Mouse (Mus musculus): ENCODE results near the gene Aamp.
"Not testable (repeated sequence)": the region's sequence is repeated elsewhere in the genome, so short reads cannot be mapped to it uniquely, and the experiment has no call there.

Aamp gene

GRCm38 (mm10) chr1:74284543-74285160 is at the start of gene Aamp, which contains the start of gene Pnkd:
Gene Aamp, minus strand, starts transcription at chr1:74284738.
Gene Pnkd, plus strand, starts transcription at chr1:74284930.
- in situ Hi-C loops (cut with MboI, MseI) = loop anchor here (5.0 to 25.0 kb wide), 2 partner anchors 72 to 103 kb away; partner anchors contain the start of genes Ctdsp1 (in 1 of the 2) and Slc11a1 (in 1 of the 2)

GRCm38 (mm10) chr1:74332930-74333329 is 48.4 kb upstream of the Aamp start:
- in situ Hi-C loops (cut with MboI, MseI) = loop anchor here in 1 of 2 experiments (10.0 kb wide), 1 partner anchor 802 kb away; the partner anchor contains the start of gene Slc23a3

- in situ Hi-C loops (cut with MboI, MseI) = loop anchor here in 1 of 2 experiments (10.0 kb wide), 1 partner anchor 802 kb away; the partner anchor contains the start of gene Slc23a3
Observed at GRCm38 (mm10) chr1:74332241-74332763, 47.8 kb upstream of the Aamp start.

GRCm38 (mm10) chr1:74331046-74331681 is 46.6 kb upstream of the Aamp start:
- in situ Hi-C loops (cut with MboI, MseI) = loop anchor here in 1 of 2 experiments (10.0 kb wide), 1 partner anchor 804 kb away; the partner anchor contains the start of gene Slc23a3

GRCm38 (mm10) chr1:74329899-74330431 is 45.4 kb upstream of the Aamp start:
- in situ Hi-C loops (cut with MboI, MseI) = loop anchor here in 1 of 2 experiments (10.0 kb wide), 1 partner anchor 805 kb away; the partner anchor contains the start of gene Slc23a3

GRCm38 (mm10) chr1:74326916-74327315 is 42.4 kb upstream of the Aamp start:
- in situ Hi-C loops (cut with MboI, MseI) = not testable (repeated sequence)

- in situ Hi-C loops (cut with MboI, MseI) = loop anchor here in 1 of 2 experiments (25.0 kb wide), 1 partner anchor 1459 kb away; the partner anchor contains the start of gene Igfbp5
Observed at GRCm38 (mm10) chr1:74321396-74321795, 36.9 kb upstream of the Aamp start.

- in situ Hi-C loops (cut with MboI, MseI) = loop anchor here in 1 of 2 experiments (25.0 kb wide), 1 partner anchor 1456 kb away; the partner anchor contains the start of gene Igfbp5
Observed at GRCm38 (mm10) chr1:74318711-74319110, 34.2 kb upstream of the Aamp start.

- in situ Hi-C loops (cut with MboI, MseI) = loop anchor here in 1 of 2 experiments (25.0 kb wide), 1 partner anchor 1454 kb away; the partner anchor contains the start of gene Igfbp5
Observed at GRCm38 (mm10) chr1:74316114-74316827, 31.7 kb upstream of the Aamp start.

- in situ Hi-C loops (cut with MboI, MseI) = loop anchor here in 1 of 2 experiments (25.0 kb wide), 1 partner anchor 1452 kb away; the partner anchor contains the start of gene Igfbp5
Observed at GRCm38 (mm10) chr1:74314796-74315195, 30.3 kb upstream of the Aamp start.

GRCm38 (mm10) chr1:74313049-74313692 is 28.6 kb upstream of the Aamp start:
- in situ Hi-C loops (cut with MboI, MseI) = loop anchor here in 1 of 2 experiments (25.0 kb wide), 1 partner anchor 1451 kb away; the partner anchor contains the start of gene Igfbp5

GRCm38 (mm10) chr1:74309767-74310166 is 25.2 kb upstream of the Aamp start:
- in situ Hi-C loops (cut with MboI, MseI) = loop anchor here (5.0 to 25.0 kb wide), 2 partner anchors 73 to 1447 kb away; partner anchors contain the start of gene Igfbp5 (in 1 of the 2)

- in situ Hi-C loops (cut with MboI, MseI) = loop anchor here (5.0 to 25.0 kb wide), 2 partner anchors 74 to 1446 kb away; partner anchors contain the start of gene Igfbp5 (in 1 of the 2)
Observed at GRCm38 (mm10) chr1:74308001-74308964, 23.7 kb upstream of the Aamp start.

- in situ Hi-C loops (cut with MboI, MseI) = loop anchor here (5.0 to 25.0 kb wide), 2 partner anchors 75 to 1445 kb away; partner anchors contain the start of gene Igfbp5 (in 1 of the 2)
Observed at GRCm38 (mm10) chr1:74307146-74307545, 22.6 kb upstream of the Aamp start.

GRCm38 (mm10) chr1:74305522-74305921 is 21.0 kb upstream of the Aamp start, which contains the start of gene Tmbim1:
Gene Tmbim1, minus strand, starts transcription at chr1:74305622.
- in situ Hi-C loops (cut with MboI, MseI) = loop anchor here (5.0 to 25.0 kb wide), 2 partner anchors 77 to 1443 kb away; partner anchors contain the start of gene Igfbp5 (in 1 of the 2)

- in situ Hi-C loops (cut with MboI, MseI) = loop anchor here (5.0 to 25.0 kb wide), 2 partner anchors 77 to 1443 kb away; partner anchors contain the start of gene Igfbp5 (in 1 of the 2)
Observed at GRCm38 (mm10) chr1:74304946-74305345, 20.4 kb upstream of the Aamp start.

- in situ Hi-C loops (cut with MboI, MseI) = loop anchor here in 1 of 2 experiments (25.0 kb wide), 1 partner anchor 1442 kb away; the partner anchor contains the start of gene Igfbp5
Observed at GRCm38 (mm10) chr1:74304339-74304790, 19.8 kb upstream of the Aamp start.
